Mouse (Mus musculus) megakaryocyte, embryonic 14.5 days (primary cell): ENCODE results near the gene Usp54. TPM values are rescaled to one million over a fixed set of nuclear protein-coding genes. Genes with fewer than 3 reads are reported as not detected.
A peak's percentile ranks its signal among the peaks of the same experiment; 100 is the strongest.

Experiments
- H3K27me3 ChIP-seq: replicated peaks from 2 replicates; pipeline ENCODE3; 2012; ENCODE audit warnings: inconsistent platforms
- H3K36me3 ChIP-seq: replicated peaks from 2 replicates; pipeline ENCODE3; 2012; ENCODE audit warnings: low read length, inconsistent platforms, mixed read lengths
- H3K4me1 ChIP-seq: 2 replicates; pipeline ENCODE4 v1.6.1; 2012; ENCODE audit warnings: inconsistent platforms
- H3K4me3 ChIP-seq: replicated peaks from 2 replicates; pipeline ENCODE3; 2012; ENCODE audit warnings: moderate library complexity, mild to moderate bottlenecking, inconsistent platforms
- H3K9me3 ChIP-seq: 2 replicates; pipeline ENCODE4 v1.6.1; 2012; ENCODE audit warnings: inconsistent platforms
- FLI1 ChIP-seq: IDR thresholded peaks from 2 replicates; pipeline ENCODE4 v1.6.1; 2012; ENCODE audit warnings: low read length, inconsistent platforms, mixed read lengths
- GATA1 ChIP-seq: IDR thresholded peaks from 3 replicates; pipeline ENCODE4 v1.6.1; 2012; ENCODE audit warnings: mixed read lengths, low read length, inconsistent platforms, borderline replicate concordance
- polyA plus RNA-seq: library from polyadenylated mRNA; stranded (reverse); fragments of >175 nt; gene quantifications from 2 replicates; pipeline ENCODE4 v1.2.3, GENCODE M21; 2012; ENCODE audit warnings: low replicate concordance; ENCODE audit not compliant: insufficient read depth

The Usp54 gene
- polyA plus RNA-seq, 1 experiment: 1.5 TPM

- Histone ChIP-seq H3K4me3 (peak overlapping the region; percentile 89), H3K36me3 (peaks cover 7% of the 10 kb centered on the region), H3K4me1 (peaks cover 64% of the 10 kb centered on the region), H3K27me3 (no peaks in the 10 kb centered on the region), H3K9me3 (no peaks in the 10 kb centered on the region)
- no peak for TF ChIP-seq FLI1
- no peak for TF ChIP-seq GATA1
Observed at GRCm38 (mm10) chr14:20618211-20618610, 22.7 kb downstream of the Usp54 start.

GRCm38 (mm10) chr14:20616421-20616820 is 24.4 kb downstream of the Usp54 start:
- Histone ChIP-seq H3K27me3 (no peaks in the 10 kb centered on the region), H3K36me3 (peaks cover 19% of the 10 kb centered on the region), H3K4me1 (peaks cover 62% of the 10 kb centered on the region), H3K9me3 (no peaks in the 10 kb centered on the region), H3K4me3 (peak overlapping the region; percentile 88)
- no peak for TF ChIP-seq FLI1
- no peak for TF ChIP-seq GATA1

GRCm38 (mm10) chr14:20615075-20615474 is 25.8 kb downstream of the Usp54 start:
- Histone ChIP-seq H3K9me3 (no peaks in the 10 kb centered on the region), H3K4me3 (no peak overlapping the region), H3K4me1 (peaks cover 59% of the 10 kb centered on the region), H3K27me3 (no peaks in the 10 kb centered on the region), H3K36me3 (peaks cover 19% of the 10 kb centered on the region)
- TF ChIP-seq GATA1 (no peak), FLI1 (no peak)

- no peak for TF ChIP-seq FLI1
- TF ChIP-seq GATA1: no peak
- Histone ChIP-seq H3K9me3 (no peaks in the 10 kb centered on the region), H3K36me3 (peaks cover 27% of the 10 kb centered on the region)
Observed at GRCm38 (mm10) chr14:20612820-20613219, 28.0 kb downstream of the Usp54 start.

GRCm38 (mm10) chr14:20610146-20610545 is 30.7 kb downstream of the Usp54 start:
- no peak overlapping the region for H3K4me3 ChIP-seq
- TF ChIP-seq FLI1 (no peak), GATA1 (no peak)

More at GRCm38 (mm10) chr14:20612820-20613219, 28.0 kb downstream of the Usp54 start:
- H3K27me3 ChIP-seq: no peaks in the 10 kb centered on the region
- H3K4me1 ChIP-seq: peaks cover 51% of the 10 kb centered on the region
- no peak overlapping the region for H3K4me3 ChIP-seq

GRCm38 (mm10) chr14:20609519-20609918 is 31.3 kb downstream of the Usp54 start:
- Histone ChIP-seq H3K4me3 (no peak overlapping the region), H3K4me1 (peaks cover 37% of the 10 kb centered on the region), H3K36me3 (peaks cover 50% of the 10 kb centered on the region), H3K27me3 (no peaks in the 10 kb centered on the region), H3K9me3 (no peaks in the 10 kb centered on the region)
- TF ChIP-seq GATA1 (no peak), FLI1 (no peak)

More at GRCm38 (mm10) chr14:20610146-20610545, 30.7 kb downstream of the Usp54 start:
- peaks cover 49% of the 10 kb centered on the region for H3K36me3 ChIP-seq
- no peaks in the 10 kb centered on the region for H3K9me3 ChIP-seq
- peaks cover 43% of the 10 kb centered on the region for H3K4me1 ChIP-seq
- H3K27me3 ChIP-seq: no peaks in the 10 kb centered on the region

GRCm38 (mm10) chr14:20607396-20608126 is 33.3 kb downstream of the Usp54 start:
- TF ChIP-seq GATA1 (no peak), FLI1 (no peak)
- H3K27me3 ChIP-seq: no peaks in the 10 kb centered on the region
- no peaks in the 10 kb centered on the region for H3K9me3 ChIP-seq
- H3K4me1 ChIP-seq: peaks cover 27% of the 10 kb centered on the region
- H3K36me3 ChIP-seq: peaks cover 57% of the 10 kb centered on the region
- H3K4me3 ChIP-seq: no peak overlapping the region

GRCm38 (mm10) chr14:20601287-20601686 is 39.6 kb downstream of the Usp54 start:
- H3K36me3 ChIP-seq: peaks cover 38% of the 10 kb centered on the region
- no peak overlapping the region for H3K4me3 ChIP-seq
- H3K9me3 ChIP-seq: no peaks in the 10 kb centered on the region
- H3K4me1 ChIP-seq: peaks cover 44% of the 10 kb centered on the region
- TF ChIP-seq FLI1: no peak
- TF ChIP-seq GATA1: no peak
- no peaks in the 10 kb centered on the region for H3K27me3 ChIP-seq

- TF ChIP-seq FLI1: no peak
- TF ChIP-seq GATA1: no peak
- Histone ChIP-seq H3K27me3 (no peaks in the 10 kb centered on the region), H3K36me3 (peaks cover 31% of the 10 kb centered on the region), H3K4me1 (peaks cover 46% of the 10 kb centered on the region), H3K9me3 (no peaks in the 10 kb centered on the region), H3K4me3 (no peak overlapping the region)
Observed at GRCm38 (mm10) chr14:20600203-20600602, 40.7 kb downstream of the Usp54 start.

GRCm38 (mm10) chr14:20599542-20599941 is 41.3 kb downstream of the Usp54 start:
- no peak overlapping the region for H3K4me3 ChIP-seq
- H3K9me3 ChIP-seq: no peaks in the 10 kb centered on the region
- TF ChIP-seq GATA1: no peak
- TF ChIP-seq FLI1: no peak
- H3K27me3 ChIP-seq: no peaks in the 10 kb centered on the region
- H3K4me1 ChIP-seq: peaks cover 50% of the 10 kb centered on the region
- peaks cover 30% of the 10 kb centered on the region for H3K36me3 ChIP-seq

- Histone ChIP-seq H3K36me3 (peaks cover 24% of the 10 kb centered on the region), H3K4me3 (no peak overlapping the region), H3K4me1 (peaks cover 57% of the 10 kb centered on the region), H3K27me3 (no peaks in the 10 kb centered on the region), H3K9me3 (no peaks in the 10 kb centered on the region)
- TF ChIP-seq GATA1 (no peak), FLI1 (no peak)
Observed at GRCm38 (mm10) chr14:20595781-20596180, 45.1 kb downstream of the Usp54 start.
